Mouse (Mus musculus): ENCODE results near the gene Ap3b1. TPM values are rescaled to one million over a fixed set of nuclear protein-coding genes. Genes with fewer than 3 reads are reported as not detected.
"Not testable (repeated sequence)": the region's sequence is repeated elsewhere in the genome, so short reads cannot be mapped to it uniquely, and the experiment has no call there.

The Ap3b1 gene
- polyA plus RNA-seq, 1 experiment from 2014 or later = 29.4 TPM

GRCm38 (mm10) chr13:94358101-94358400 is 709 bp upstream of the Ap3b1 start:
- Histone ChIP-seq H3K36me3 (no peaks in the 10 kb centered on the region), H3K27ac (replicated peaks) (peak overlapping the region; percentile 86), H3K4me3 (peak overlapping the region; percentile 79), H3K9me3 (no peaks in the 10 kb centered on the region), H3K27me3 (no peaks in the 10 kb centered on the region), H3K9ac (peak overlapping the region; percentile 88), H3K4me1 (replicated peaks) (peaks cover 24% of the 10 kb centered on the region), H3K4me2 (peak overlapping the region; percentile 67)
- peak; percentile 45; the same call in 1 of the 2 replicates for ATAC-seq (ENCODE audit: low read depth)
- 2% methylated on average over 9 of the region's 9 CpGs for WGBS

GRCm38 (mm10) chr13:94359282-94359920 is 641 bp downstream of the Ap3b1 start:
- no peaks in the 10 kb centered on the region for H3K27me3 ChIP-seq
- WGBS = 17% methylated on average over 25 of the region's 25 CpGs
- peak overlapping the region; percentile 79 for H3K4me3 ChIP-seq
- no peaks in the 10 kb centered on the region for H3K9me3 ChIP-seq
- H3K27ac ChIP-seq (replicated peaks) = peak overlapping the region; percentile 86
- no peaks in the 10 kb centered on the region for H3K36me3 ChIP-seq
- H3K4me1 ChIP-seq (replicated peaks) = peaks cover 24% of the 10 kb centered on the region
- no peak; the same call in 1 of the 2 replicates for ATAC-seq (ENCODE audit: low read depth)
- peak overlapping the region; percentile 88 for H3K9ac ChIP-seq
- H3K4me2 ChIP-seq = peak overlapping the region; percentile 67

GRCm38 (mm10) chr13:94361013-94361580 is 2.3 kb downstream of the Ap3b1 start:
- H3K4me2 ChIP-seq; H3K9me3 ChIP-seq; H3K36me3 ChIP-seq; ATAC-seq (ENCODE audit: low read depth); H3K9ac ChIP-seq; H3K27me3 ChIP-seq; H3K27ac ChIP-seq (replicated peaks); H3K4me3 ChIP-seq: not testable (repeated sequence)
- WGBS = 93% methylated on average over 10 of the region's 10 CpGs
- H3K4me1 ChIP-seq (replicated peaks) = peaks cover 34% of the 10 kb centered on the region

- WGBS = 89% methylated on average over 2 of the region's 2 CpGs
- no peak for ATAC-seq (ENCODE audit: low read depth)
- H3K9ac ChIP-seq = no peak overlapping the region
- H3K9me3 ChIP-seq = no peaks in the 10 kb centered on the region
- no peaks in the 10 kb centered on the region for H3K27me3 ChIP-seq
- H3K4me3 ChIP-seq = no peak overlapping the region
- peaks cover 25% of the 10 kb centered on the region for H3K4me1 ChIP-seq (replicated peaks)
- H3K27ac ChIP-seq (replicated peaks) = no peak overlapping the region
- no peak overlapping the region for H3K4me2 ChIP-seq
- H3K36me3 ChIP-seq = no peaks in the 10 kb centered on the region
Measured at GRCm38 (mm10) chr13:94364336-94364735, 5.6 kb downstream of the Ap3b1 start.

- Histone ChIP-seq H3K4me2 (no peak overlapping the region), H3K4me1 (replicated peaks) (peaks cover 15% of the 10 kb centered on the region; the same call in 1 of the 2 replicates), H3K27me3 (no peaks in the 10 kb centered on the region), H3K4me3 (no peak overlapping the region), H3K36me3 (no peaks in the 10 kb centered on the region), H3K27ac (replicated peaks) (no peak overlapping the region), H3K9me3 (no peaks in the 10 kb centered on the region), H3K9ac (no peak overlapping the region)
- WGBS = 38% methylated on average over 13 of the region's 13 CpGs
- ATAC-seq (ENCODE audit: low read depth) = no peak
Measured at GRCm38 (mm10) chr13:94365108-94365907, 6.5 kb downstream of the Ap3b1 start.

- ATAC-seq (ENCODE audit: low read depth) = no peak
- 95% methylated on average over 2 of the region's 2 CpGs for WGBS
- Histone ChIP-seq H3K36me3 (no peaks in the 10 kb centered on the region), H3K4me2 (no peak overlapping the region), H3K9ac (no peak overlapping the region), H3K27me3 (no peaks in the 10 kb centered on the region), H3K4me3 (no peak overlapping the region), H3K27ac (replicated peaks) (no peak overlapping the region), H3K9me3 (no peaks in the 10 kb centered on the region), H3K4me1 (replicated peaks) (peaks cover 9% of the 10 kb centered on the region; the same call in 1 of the 2 replicates)
Measured at GRCm38 (mm10) chr13:94367869-94368268, 9.1 kb downstream of the Ap3b1 start.

- H3K9me3 ChIP-seq = no peaks in the 10 kb centered on the region
- no peak overlapping the region for H3K4me3 ChIP-seq
- WGBS = 93% methylated on average over 10 of the region's 10 CpGs
- no peaks in the 10 kb centered on the region for H3K27me3 ChIP-seq
- no peak overlapping the region for H3K27ac ChIP-seq (replicated peaks)
- no peak for ATAC-seq (ENCODE audit: low read depth)
- no peaks in the 10 kb centered on the region for H3K36me3 ChIP-seq
- H3K4me1 ChIP-seq (replicated peaks) = peaks cover 3% of the 10 kb centered on the region; the same call in 1 of the 2 replicates
- H3K4me2 ChIP-seq = no peak overlapping the region
- H3K9ac ChIP-seq = no peak overlapping the region
Measured at GRCm38 (mm10) chr13:94370521-94370920, 11.8 kb downstream of the Ap3b1 start.

- Histone ChIP-seq H3K4me3 (no peak overlapping the region), H3K9ac (no peak overlapping the region), H3K36me3 (no peaks in the 10 kb centered on the region), H3K4me1 (replicated peaks) (peaks cover 4% of the 10 kb centered on the region; the same call in 1 of the 2 replicates), H3K4me2 (no peak overlapping the region), H3K27me3 (no peaks in the 10 kb centered on the region), H3K9me3 (no peaks in the 10 kb centered on the region), H3K27ac (replicated peaks) (no peak overlapping the region)
- WGBS = 77% methylated on average over 7 of the region's 7 CpGs
- ATAC-seq (ENCODE audit: low read depth) = no peak
Measured at GRCm38 (mm10) chr13:94372066-94372465, 13.3 kb downstream of the Ap3b1 start.

- Histone ChIP-seq H3K9me3 (no peaks in the 10 kb centered on the region), H3K36me3 (no peaks in the 10 kb centered on the region), H3K4me3 (no peak overlapping the region), H3K27me3 (no peaks in the 10 kb centered on the region), H3K4me2 (no peak overlapping the region), H3K9ac (no peak overlapping the region), H3K27ac (replicated peaks) (no peak overlapping the region), H3K4me1 (replicated peaks) (peaks cover 15% of the 10 kb centered on the region)
- ATAC-seq (ENCODE audit: low read depth) = no peak
- WGBS = 97% methylated on average over 3 of the region's 3 CpGs
Measured at GRCm38 (mm10) chr13:94374131-94374530, 15.4 kb downstream of the Ap3b1 start.

- no peak for ATAC-seq (ENCODE audit: low read depth)
- H3K36me3 ChIP-seq = no peaks in the 10 kb centered on the region
- H3K27me3 ChIP-seq = no peaks in the 10 kb centered on the region
- peaks cover 23% of the 10 kb centered on the region for H3K4me1 ChIP-seq (replicated peaks)
- 81% methylated on average over 7 of the region's 7 CpGs for WGBS
- no peaks in the 10 kb centered on the region for H3K9me3 ChIP-seq
- no peak overlapping the region for H3K4me3 ChIP-seq
- no peak overlapping the region for H3K4me2 ChIP-seq
- peak overlapping the region; percentile 34; the same call in 1 of the 2 replicates for H3K27ac ChIP-seq (replicated peaks)
- H3K9ac ChIP-seq = no peak overlapping the region
Measured at GRCm38 (mm10) chr13:94375526-94376390, 17.0 kb downstream of the Ap3b1 start.

- Histone ChIP-seq H3K4me3 (no peak overlapping the region), H3K9me3 (no peaks in the 10 kb centered on the region), H3K9ac (no peak overlapping the region), H3K27me3 (no peaks in the 10 kb centered on the region), H3K4me1 (replicated peaks) (peaks cover 23% of the 10 kb centered on the region), H3K27ac (replicated peaks) (no peak overlapping the region), H3K36me3 (no peaks in the 10 kb centered on the region), H3K4me2 (no peak overlapping the region)
- ATAC-seq (ENCODE audit: low read depth) = no peak
- 84% methylated on average over 4 of the region's 4 CpGs for WGBS
Measured at GRCm38 (mm10) chr13:94379006-94379405, 20.2 kb downstream of the Ap3b1 start.

- Histone ChIP-seq H3K27ac (replicated peaks) (no peak overlapping the region), H3K4me2 (no peak overlapping the region), H3K4me1 (replicated peaks) (peaks cover 18% of the 10 kb centered on the region), H3K9me3 (no peaks in the 10 kb centered on the region), H3K36me3 (no peaks in the 10 kb centered on the region), H3K4me3 (no peak overlapping the region), H3K9ac (no peak overlapping the region), H3K27me3 (no peaks in the 10 kb centered on the region)
- WGBS = 95% methylated on average over 4 of the region's 4 CpGs
- ATAC-seq (ENCODE audit: low read depth) = no peak
Measured at GRCm38 (mm10) chr13:94381427-94381826, 22.7 kb downstream of the Ap3b1 start.
